Mouse (Mus musculus) lung, adult 2 months (tissue): ENCODE results near the gene Kansl1. TPM values are rescaled to one million over a fixed set of nuclear protein-coding genes. Genes with fewer than 3 reads are reported as not detected.

ENCODE experiments used
- DNase-seq: peaks from one replicate; pipeline ENCODE4 v3.0.0; 2022
- H3K4me1 ChIP-seq: fragments of 200-500 bp; 2 replicates; pipeline ENCODE4 v1.6.1; 2011; ENCODE audit warnings: low read length; ENCODE audit not compliant: control insufficient read depth, insufficient read depth
- H3K4me3 ChIP-seq: fragments of 200-500 bp; replicated peaks from 2 replicates; pipeline ENCODE3; 2011; ENCODE audit warnings: low read depth, mild to moderate bottlenecking, control low read depth, low read length; ENCODE audit errors: extremely low read depth
- CTCF ChIP-seq: fragments of 200-500 bp; IDR thresholded peaks from 2 replicates; pipeline ENCODE4 v1.5.1; 2011; ENCODE audit warnings: mild to moderate bottlenecking, low read length, control low read depth; ENCODE audit not compliant: insufficient read depth
- POLR2A ChIP-seq: fragments of 200-500 bp; IDR thresholded peaks from 2 replicates; pipeline ENCODE4 v1.6.1; 2011; ENCODE audit warnings: low read depth, mild to moderate bottlenecking, control low read depth, low read length, borderline replicate concordance; ENCODE audit errors: extremely low read depth
- WGBS: fragments of 180-500 bp; shearing (Covaris S2); methylation state at CpG from one replicate; pipeline ENCODE4 v1.1.7; 2018; 5-methylcytosine and 5-hydroxymethylcytosine counted together
- polyA plus RNA-seq: library from polyadenylated mRNA; depleted of rRNA; stranded (reverse); fragments of >200 nt; gene quantifications from 2 replicates; pipeline ENCODE4 v1.2.3, GENCODE M21; 2012

Kansl1 gene
- polyA plus RNA-seq, 1 experiment: 86.2 TPM

DNA sequence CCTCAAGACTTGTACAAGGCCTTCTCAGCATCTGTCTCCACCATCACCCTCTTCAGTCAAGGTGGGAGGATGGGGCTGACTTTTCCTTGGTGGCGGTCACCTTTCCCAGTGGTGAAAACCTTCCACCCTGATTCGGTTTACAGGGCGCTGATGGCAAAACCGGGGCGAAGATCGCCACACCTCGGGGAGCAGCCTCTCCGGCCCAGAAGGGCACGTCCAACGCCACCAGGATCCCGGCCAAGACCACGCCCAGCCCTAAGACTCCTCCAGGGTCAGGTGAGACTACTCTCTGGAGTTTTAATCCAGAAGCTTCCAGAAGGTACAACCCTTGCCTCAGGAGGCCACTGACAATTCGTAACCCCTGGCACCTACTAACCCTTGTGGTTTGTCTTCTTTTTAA lies 162.2 kb downstream of the Kansl1 start:
- 87% methylated on average over 13 of the region's 13 CpGs for WGBS
- Histone ChIP-seq H3K4me3 (no peak overlapping the region), H3K4me1 (peaks cover 5% of the 10 kb centered on the region)
- TF ChIP-seq POLR2A (no peak), CTCF (no peak)
- no peak for DNase-seq

DNA sequence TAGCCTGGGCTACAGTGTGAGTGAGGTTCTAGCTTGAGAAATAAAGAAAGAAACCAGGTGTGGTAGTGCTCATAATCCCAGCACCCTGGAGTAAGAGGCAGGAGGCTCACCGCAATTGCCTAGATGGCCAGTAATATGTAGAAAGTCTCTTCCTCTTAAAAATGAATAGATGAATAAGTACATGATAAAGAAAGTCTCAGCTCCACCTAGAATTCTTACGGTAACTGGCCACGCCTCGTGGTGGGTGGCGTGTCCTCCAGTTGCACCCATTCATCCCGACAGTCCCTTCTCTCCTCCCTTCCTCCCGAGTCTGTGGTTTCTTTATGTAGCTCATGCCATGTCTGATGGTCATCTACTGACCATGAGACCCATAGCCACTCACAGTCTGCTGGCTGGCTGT lies 162.9 kb downstream of the Kansl1 start:
- peaks cover 5% of the 10 kb centered on the region for H3K4me1 ChIP-seq
- no peak overlapping the region for H3K4me3 ChIP-seq
- WGBS: 90% methylated on average over 7 of the region's 7 CpGs
- DNase-seq: no peak
- no peak for TF ChIP-seq POLR2A
- no peak for TF ChIP-seq CTCF

DNA sequence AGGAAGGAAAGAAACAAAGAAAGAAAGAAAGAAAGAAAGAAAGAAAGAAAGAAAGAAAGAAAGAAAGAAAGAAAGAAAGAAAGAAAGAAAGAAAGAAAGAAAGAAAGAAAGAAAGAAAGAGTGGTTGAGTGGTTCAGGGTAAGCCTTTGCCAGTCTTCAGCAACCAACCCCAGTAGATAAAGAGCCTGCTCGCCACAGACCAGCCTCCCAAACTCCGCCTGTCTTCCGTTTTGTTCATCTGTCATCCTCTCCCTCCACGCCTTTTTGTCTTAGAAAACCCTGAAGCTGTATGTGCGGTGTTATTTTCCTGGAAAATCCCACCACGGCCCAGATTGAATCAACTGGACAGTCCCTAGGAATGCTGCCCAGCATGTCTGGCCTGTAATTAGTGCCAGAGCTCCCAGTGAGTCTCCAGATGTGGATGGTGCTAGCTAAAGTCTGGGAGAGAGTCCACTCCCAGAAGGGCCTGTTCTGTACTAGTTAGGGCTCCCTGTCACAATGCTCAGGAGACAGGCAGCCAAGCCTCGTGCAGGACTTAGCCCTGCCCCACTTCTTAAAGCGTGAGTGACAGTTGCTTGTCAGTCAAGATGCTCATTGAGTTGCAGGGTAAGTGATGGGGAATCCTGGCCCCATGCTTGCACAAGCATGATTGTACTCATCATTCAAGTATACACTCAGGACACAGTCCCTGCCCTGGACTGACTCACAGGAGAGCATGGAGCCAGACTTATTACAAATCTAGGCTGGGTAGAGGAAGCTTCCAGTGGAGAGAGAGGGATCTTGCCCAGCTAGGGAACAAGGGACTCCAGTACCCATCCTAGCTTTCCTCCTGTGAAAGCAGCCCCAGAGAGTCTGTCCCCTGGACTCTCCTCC lies 165.3 kb downstream of the Kansl1 start:
- DNase-seq: no peak
- Histone ChIP-seq H3K4me3 (no peak overlapping the region), H3K4me1 (peaks cover 5% of the 10 kb centered on the region)
- TF ChIP-seq POLR2A: no peak
- no peak for TF ChIP-seq CTCF
- WGBS: 74% methylated on average over 8 of the region's 8 CpGs

DNA sequence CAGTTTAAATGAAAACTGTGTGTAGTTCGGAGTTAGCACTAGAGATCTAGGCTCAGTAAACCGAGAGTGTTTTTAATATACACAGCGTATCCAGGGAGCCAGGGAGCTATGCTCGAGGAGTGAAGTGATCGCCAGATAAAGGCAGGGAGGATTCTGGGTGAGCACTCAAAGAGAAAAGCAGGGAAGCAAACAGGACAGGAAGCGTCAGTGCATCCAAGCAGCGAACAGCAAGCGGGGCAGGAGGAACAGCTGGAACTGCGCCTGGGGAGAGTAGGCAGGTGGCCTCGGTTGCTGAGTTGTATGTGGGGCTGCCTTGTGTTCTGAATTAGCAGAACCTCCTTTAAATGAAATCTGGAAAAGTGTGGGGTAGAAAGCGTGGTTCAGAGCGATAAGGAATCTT lies 166.0 kb downstream of the Kansl1 start:
- Histone ChIP-seq H3K4me3 (no peak overlapping the region), H3K4me1 (peaks cover 5% of the 10 kb centered on the region)
- DNase-seq: no peak
- 41% methylated on average over 12 of the region's 12 CpGs for WGBS
- TF ChIP-seq POLR2A (no peak), CTCF (no peak)

DNA sequence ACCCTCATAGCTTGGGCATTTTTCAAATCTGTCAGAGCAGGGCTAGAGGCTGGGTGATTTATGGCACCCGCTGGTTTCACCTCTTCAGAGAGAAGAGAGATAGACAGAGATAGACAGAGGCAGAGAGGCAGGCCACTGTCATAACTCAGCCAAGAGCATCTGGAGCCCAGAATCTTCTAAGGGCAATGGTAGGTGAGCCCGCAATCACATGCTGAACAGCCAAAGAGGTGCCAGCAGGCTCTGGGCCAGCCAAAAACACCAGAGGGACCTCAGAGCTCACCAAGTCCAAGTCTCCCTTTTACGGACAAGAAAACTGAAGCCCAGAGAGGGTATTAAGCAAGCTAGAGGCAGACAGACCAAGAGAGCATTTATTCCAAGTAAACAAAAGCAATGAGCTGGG lies 171.0 kb downstream of the Kansl1 start:
- 84% methylated on average over 3 of the region's 3 CpGs for WGBS
- Histone ChIP-seq H3K4me3 (no peak overlapping the region), H3K4me1 (peaks cover 4% of the 10 kb centered on the region)
- no peak for DNase-seq
- TF ChIP-seq POLR2A (no peak), CTCF (no peak)

DNA sequence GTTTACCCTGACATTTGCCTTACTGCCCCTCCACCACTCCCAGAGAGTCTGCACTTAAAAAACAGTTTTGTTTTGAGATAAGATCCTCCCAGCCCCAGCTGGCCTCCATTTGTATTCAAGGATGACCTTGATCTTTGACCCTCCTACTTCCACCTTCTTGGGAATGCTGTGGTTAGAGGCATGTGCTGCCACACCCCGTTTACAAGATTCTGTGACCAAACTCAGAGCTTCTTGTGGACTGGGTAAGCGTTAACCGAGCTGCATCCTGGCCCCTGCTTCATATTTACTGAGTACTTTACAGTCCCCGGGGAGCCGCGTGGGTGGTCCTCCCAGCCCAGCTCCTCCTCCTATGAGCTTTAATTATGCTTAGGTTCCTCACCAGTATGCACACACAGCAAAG lies 173.0 kb downstream of the Kansl1 start:
- TF ChIP-seq CTCF (no peak), POLR2A (no peak)
- no peak for DNase-seq
- no peaks in the 10 kb centered on the region for H3K4me1 ChIP-seq
- no peak overlapping the region for H3K4me3 ChIP-seq
- 28% methylated on average over 6 of the region's 6 CpGs for WGBS

DNA sequence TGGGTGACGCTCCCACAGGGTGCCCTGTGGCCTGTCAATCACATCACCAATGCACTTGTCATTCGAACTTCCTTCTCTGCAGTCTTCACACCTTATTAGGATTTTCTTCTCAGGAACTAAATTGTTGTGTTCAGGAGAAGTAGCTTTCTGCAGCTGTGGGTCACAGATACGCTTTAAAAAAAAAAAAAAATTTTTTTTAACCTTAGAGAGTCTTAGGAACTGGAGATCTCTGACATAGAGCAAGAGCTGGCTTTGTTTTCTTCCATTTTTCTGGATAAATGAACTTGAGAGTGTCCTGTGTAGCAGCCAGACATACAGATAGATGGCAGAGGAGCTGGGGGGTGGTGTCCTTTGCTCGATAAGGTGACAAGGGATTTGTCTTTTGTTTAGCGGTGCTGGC lies 173.5 kb downstream of the Kansl1 start:
- Histone ChIP-seq H3K4me1 (no peaks in the 10 kb centered on the region), H3K4me3 (no peak overlapping the region)
- TF ChIP-seq POLR2A: no peak
- no peak for TF ChIP-seq CTCF
- 65% methylated on average over 5 of the region's 5 CpGs for WGBS
- no peak for DNase-seq

DNA sequence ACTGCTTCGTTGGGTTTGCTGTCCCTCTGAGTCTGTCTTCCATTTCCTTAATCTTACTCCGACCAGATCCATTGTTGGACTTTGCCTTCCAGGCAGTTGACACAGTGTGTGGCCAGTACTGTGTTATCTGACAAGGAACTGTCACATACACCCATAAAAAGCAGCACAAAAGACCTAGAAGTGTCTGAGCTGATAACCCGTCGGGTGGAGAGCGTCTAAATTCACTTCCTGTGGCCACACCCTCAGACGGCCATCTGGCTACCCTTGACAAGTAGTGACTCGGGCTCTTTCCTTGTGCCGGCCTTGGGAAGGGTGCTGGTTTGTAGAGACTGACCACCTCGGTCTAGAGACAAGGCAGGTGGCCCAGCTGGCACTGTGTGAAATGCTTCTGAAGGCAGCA lies 175.4 kb downstream of the Kansl1 start:
- H3K4me3 ChIP-seq: no peak overlapping the region
- 49% methylated on average over 9 of the region's 9 CpGs for WGBS
- no peaks in the 10 kb centered on the region for H3K4me1 ChIP-seq
- DNase-seq: no peak
- TF ChIP-seq POLR2A (no peak), CTCF (no peak)

DNA sequence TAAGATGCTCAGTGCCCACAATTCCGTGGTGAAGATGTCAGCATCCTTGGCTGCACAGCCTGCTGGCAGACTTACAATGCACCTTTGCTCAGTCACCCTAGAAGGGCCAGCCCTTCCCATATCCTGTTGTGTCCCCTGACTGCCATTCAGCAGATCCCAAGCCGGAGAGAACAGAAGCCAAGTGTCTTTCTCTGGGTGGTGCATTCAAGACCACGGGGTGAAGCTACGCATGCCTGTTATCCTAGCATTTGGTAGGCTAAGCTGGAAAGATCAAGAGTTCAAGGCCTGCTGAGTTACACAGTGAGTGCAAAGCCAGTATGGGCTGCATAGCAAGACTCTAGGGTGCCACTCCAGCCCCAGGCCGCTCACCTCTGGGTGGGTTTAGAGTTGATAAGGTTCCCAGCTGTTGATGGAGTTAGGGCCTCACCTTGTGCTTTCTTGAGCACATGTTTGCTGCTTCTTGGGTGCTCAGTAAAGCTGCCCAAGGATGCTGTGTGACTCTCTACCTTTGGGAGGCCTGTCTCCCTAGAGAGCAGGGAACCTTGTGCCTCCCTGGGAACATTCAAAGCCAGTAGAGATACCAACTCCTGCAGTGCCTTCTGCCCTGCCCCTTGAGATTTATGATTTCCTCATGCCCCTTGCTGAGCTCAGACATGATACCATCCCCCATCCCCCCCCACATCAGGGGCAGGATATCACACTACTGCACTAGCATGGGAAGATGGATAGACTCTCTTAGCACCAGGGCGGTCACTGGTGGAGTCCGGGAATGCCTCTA lies 176.0 kb downstream of the Kansl1 start:
- no peak for DNase-seq
- TF ChIP-seq CTCF (no peak), POLR2A (no peak)
- Histone ChIP-seq H3K4me3 (no peak overlapping the region), H3K4me1 (no peaks in the 10 kb centered on the region)
- WGBS: 84% methylated on average over 7 of the region's 7 CpGs

DNA sequence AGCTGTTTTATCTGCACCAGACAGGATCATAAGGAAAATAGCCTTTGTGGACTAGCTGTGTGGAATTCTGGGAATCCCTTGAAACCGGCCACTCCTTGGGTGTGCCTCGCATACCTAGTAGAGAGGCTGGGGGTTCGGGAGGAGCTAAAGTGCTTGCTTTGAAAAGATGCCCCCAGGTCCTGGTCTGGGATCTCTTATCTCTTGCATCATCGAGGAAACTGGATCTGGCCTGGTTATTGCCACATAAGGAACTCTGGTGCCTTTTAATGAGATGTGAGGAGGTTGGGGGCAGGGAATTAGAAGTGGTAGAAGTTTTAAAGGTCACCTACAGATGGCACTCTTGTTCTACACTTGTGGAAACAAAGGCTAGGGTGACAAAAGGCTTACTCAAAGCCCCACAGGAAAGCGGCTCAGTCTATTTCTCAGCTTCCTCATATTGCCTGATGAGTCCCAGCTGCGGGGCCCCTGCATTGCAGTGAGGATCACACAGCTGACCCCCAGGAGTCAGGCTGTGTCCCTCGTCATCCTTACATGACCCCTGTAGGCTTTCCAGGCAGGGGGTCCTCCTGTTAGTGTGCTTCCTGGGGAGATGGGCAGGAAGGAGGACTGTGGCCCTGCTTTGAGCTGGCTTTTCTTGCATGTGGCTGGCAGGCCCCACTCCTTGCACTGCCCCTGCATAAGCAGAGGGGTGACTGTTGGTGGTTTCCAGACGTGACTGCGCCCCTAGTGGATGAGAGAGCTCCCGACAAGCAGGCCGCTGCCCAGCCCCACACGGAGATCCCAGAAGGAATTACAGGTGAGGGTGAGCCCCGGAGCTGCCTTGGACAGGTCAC lies 179.2 kb downstream of the Kansl1 start:
- DNase-seq: peak; percentile 60
- WGBS: 22% methylated on average over 13 of the region's 13 CpGs
- TF ChIP-seq POLR2A (no peak), CTCF (peak; percentile 65)

More for the DNA sequence above, 179.2 kb downstream of the Kansl1 start:
- H3K4me1 ChIP-seq: no peaks in the 10 kb centered on the region
- H3K4me3 ChIP-seq: no peak overlapping the region
